Mouse (Mus musculus) liver, postnatal 0 days (tissue): Measurements from ENCODE around the gene Slc35d1.

Experiments
- CTCF ChIP-seq: sonication (generic); IDR thresholded peaks from 2 replicates; pipeline ENCODE4 v1.5.1; 2016; ENCODE audit warnings: antibody characterized with exemption, low read depth
- EP300 ChIP-seq: IDR thresholded peaks from 2 replicates; pipeline ENCODE4 v1.6.1; 2016; ENCODE audit warnings: antibody characterized with exemption, low read depth, mild to moderate bottlenecking

GRCm38 (mm10) chr4:103253846-103254245 is 38.9 kb upstream of the Slc35d1 start:
- TF ChIP-seq CTCF (no peak), EP300 (no peak)
